Mouse (Mus musculus): ENCODE results near the gene Sh2d3c. TPM values are rescaled to one million over a fixed set of nuclear protein-coding genes. Genes with fewer than 3 reads are reported as not detected.

The Sh2d3c gene
- polyA plus RNA-seq, 1 experiment from 2014 or later: 29.1 TPM

DNA sequence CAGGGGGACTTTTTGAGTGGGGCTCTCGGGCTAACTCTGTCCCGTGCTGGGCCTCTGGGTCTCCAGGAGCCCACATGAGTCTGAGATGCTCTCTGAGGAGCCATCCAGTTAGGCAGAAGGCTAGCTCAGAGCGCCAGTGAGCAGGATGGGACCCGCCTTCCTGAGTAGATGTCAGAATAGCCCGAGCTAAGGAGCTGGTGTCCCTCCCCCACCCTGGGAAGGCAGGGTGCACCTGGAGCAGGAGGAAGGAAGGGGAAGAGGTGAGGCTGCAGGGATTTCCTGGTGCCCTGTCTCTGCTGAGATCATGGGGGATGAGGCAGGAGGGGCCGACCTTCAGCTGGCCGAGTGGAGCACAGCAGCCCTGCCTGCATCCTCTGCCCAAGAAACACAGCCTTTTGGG is 7.6 kb downstream of the Sh2d3c start:
- H3K4me3 ChIP-seq: peak overlapping the region; percentile 35
- no peaks in the 10 kb centered on the region for H3K27me3 ChIP-seq
- H3K36me3 ChIP-seq: no peaks in the 10 kb centered on the region
- H3K27ac ChIP-seq: peak overlapping the region; percentile 81
- H3K4me1 ChIP-seq: peaks cover 40% of the 10 kb centered on the region
- H3K9me3 ChIP-seq: no peaks in the 10 kb centered on the region
- no peak for ATAC-seq (ENCODE audit: insufficient number of reproducible peaks, insufficient read depth, low FRiP score, low TSS enrichment)
- H3K4me2 ChIP-seq (replicated peaks): peak overlapping the region; percentile 49
- WGBS: 44% methylated on average over 7 of the region's 7 CpGs
- 0 out of 2 replicates have a peak overlapping the region, but pooled peaks have one; percentile 24 for H3K9ac ChIP-seq

DNA sequence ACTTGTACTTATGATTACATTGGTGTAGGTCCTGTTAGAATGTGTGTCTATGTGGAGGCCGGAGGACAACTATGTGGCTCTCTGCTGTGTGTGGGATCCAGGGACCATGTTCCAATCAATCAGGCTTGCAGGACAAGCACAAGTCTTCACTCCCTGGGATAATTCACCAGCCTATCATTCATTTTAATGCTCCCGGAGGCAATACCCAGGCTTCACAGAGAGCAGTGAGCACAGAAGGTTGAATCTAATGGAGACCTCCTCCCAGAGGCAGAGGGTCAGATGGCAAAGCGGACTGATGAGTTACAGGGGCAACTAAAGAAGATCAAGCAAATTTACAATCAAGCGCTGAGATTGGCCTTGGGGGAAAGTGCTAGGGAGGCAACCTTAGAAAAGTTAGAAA is 8.7 kb downstream of the Sh2d3c start:
- Histone ChIP-seq H3K27me3 (no peaks in the 10 kb centered on the region), H3K9ac (no peak overlapping the region), H3K27ac (peak overlapping the region; percentile 81; the same call in 1 of the 2 replicates), H3K4me1 (peaks cover 47% of the 10 kb centered on the region), H3K9me3 (no peaks in the 10 kb centered on the region), H3K4me3 (no peak overlapping the region), H3K36me3 (no peaks in the 10 kb centered on the region), H3K4me2 (replicated peaks) (peak overlapping the region; percentile 17)
- 50% methylated on average over 4 of the region's 4 CpGs for WGBS
- no peak for ATAC-seq (ENCODE audit: insufficient number of reproducible peaks, insufficient read depth, low FRiP score, low TSS enrichment)

DNA sequence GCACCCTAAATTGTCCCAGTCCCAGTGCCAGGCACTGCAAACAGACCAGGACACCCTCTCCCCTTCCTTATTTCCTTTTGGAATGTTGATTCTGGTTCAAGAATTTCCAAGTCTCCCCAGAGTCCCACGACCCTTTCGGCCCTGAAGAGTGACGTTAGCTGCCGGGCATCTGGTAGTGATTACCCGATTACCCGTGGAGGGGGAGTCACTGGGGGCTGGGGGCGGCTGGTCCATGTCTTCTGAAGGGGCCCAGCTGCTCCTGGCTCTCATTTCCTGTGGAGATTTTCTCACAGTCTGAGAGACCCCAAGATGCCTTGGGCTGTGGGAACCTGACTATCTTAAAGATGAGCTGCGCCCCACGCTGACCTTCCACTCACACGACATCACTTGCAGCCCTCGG is 10.0 kb downstream of the Sh2d3c start:
- peak overlapping the region; percentile 9; the same call in 1 of the 2 replicates for H3K4me3 ChIP-seq
- 13% methylated on average over 11 of the region's 11 CpGs for WGBS
- no peaks in the 10 kb centered on the region for H3K9me3 ChIP-seq
- no peaks in the 10 kb centered on the region for H3K36me3 ChIP-seq
- no peaks in the 10 kb centered on the region for H3K27me3 ChIP-seq
- peak overlapping the region; percentile 81 for H3K27ac ChIP-seq
- no peak overlapping the region for H3K9ac ChIP-seq
- peaks cover 54% of the 10 kb centered on the region for H3K4me1 ChIP-seq
- peak; percentile 54; the same call in 1 of the 2 replicates for ATAC-seq (ENCODE audit: insufficient number of reproducible peaks, insufficient read depth, low FRiP score, low TSS enrichment)
- peak overlapping the region; percentile 28 for H3K4me2 ChIP-seq (replicated peaks)

DNA sequence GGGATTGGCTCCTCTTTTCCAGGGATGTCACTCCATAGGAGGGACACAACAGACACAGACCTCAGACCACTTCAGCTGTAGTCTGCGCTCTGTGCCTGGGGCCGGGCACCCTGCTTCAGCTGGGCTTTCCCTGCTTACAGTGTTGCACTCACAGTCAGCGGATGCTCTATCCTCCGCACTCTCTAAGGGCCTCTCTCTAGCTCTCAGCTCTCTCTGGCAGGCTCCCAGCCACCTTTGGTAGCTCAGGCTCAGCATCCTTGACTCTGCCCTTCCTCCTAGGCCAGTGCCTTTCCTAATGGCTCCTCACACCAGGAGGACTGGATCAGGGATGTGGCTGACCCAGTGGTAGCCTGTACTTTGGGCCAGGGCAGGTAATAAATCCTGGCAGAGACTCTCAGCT is 11.1 kb downstream of the Sh2d3c start:
- peak overlapping the region; percentile 81 for H3K27ac ChIP-seq
- no peaks in the 10 kb centered on the region for H3K27me3 ChIP-seq
- no peak overlapping the region for H3K9ac ChIP-seq
- no peaks in the 10 kb centered on the region for H3K36me3 ChIP-seq
- ATAC-seq (ENCODE audit: insufficient number of reproducible peaks, insufficient read depth, low FRiP score, low TSS enrichment): no peak
- peaks cover 54% of the 10 kb centered on the region for H3K4me1 ChIP-seq
- 51% methylated on average over 4 of the region's 4 CpGs for WGBS
- H3K4me2 ChIP-seq (replicated peaks): no peak overlapping the region
- no peaks in the 10 kb centered on the region for H3K9me3 ChIP-seq
- no peak overlapping the region for H3K4me3 ChIP-seq

DNA sequence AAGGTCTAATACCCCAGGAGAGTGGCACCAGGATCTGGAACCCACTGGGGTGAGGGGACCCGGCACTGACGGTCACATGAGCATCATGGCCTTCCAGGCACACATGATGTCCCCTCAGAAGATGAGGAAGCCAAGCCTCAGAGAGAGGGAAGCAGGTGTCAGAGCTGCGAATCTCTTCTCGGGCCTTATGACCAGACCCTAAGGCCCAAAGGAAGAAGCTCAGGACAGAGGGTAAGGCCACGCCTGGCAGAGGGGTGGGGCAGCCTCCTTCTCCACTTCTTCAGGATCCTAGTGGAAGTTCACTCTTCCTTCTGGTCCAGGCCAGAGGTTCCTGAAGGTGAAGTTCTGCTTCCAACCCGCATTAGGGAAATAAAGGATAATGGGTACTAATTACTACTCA is 11.8 kb downstream of the Sh2d3c start:
- Histone ChIP-seq H3K27ac (no peak overlapping the region), H3K4me1 (peaks cover 54% of the 10 kb centered on the region), H3K27me3 (no peaks in the 10 kb centered on the region), H3K4me2 (replicated peaks) (no peak overlapping the region), H3K9me3 (no peaks in the 10 kb centered on the region), H3K4me3 (no peak overlapping the region), H3K36me3 (no peaks in the 10 kb centered on the region), H3K9ac (no peak overlapping the region)
- no peak for ATAC-seq (ENCODE audit: insufficient number of reproducible peaks, insufficient read depth, low FRiP score, low TSS enrichment)
- 63% methylated on average over 6 of the region's 6 CpGs for WGBS

DNA sequence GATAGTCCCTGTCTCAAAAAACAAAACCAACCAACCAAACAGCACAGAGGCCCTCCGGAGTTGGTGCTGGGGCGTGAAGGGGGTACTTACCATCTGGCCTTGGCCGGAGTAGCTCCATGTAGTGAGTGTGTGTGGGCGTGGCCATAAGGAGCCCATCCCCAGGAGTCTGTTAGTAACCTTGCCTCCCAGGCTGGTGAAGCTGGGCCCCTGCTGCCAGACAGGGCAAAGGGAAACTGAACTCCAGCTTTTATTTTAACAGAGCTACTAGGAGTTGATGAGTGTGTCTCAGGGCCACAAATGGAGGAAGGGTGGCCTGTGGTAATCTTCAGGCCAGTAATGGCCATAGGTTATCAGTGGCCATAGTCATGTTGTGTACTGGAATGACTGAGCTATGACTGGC is 13.6 kb downstream of the Sh2d3c start:
- no peaks in the 10 kb centered on the region for H3K36me3 ChIP-seq
- H3K9ac ChIP-seq: no peak overlapping the region
- WGBS: 35% methylated on average over 4 of the region's 4 CpGs
- H3K4me3 ChIP-seq: no peak overlapping the region
- no peak for ATAC-seq (ENCODE audit: insufficient number of reproducible peaks, insufficient read depth, low FRiP score, low TSS enrichment)
- peak overlapping the region; percentile 41; the same call in 1 of the 2 replicates for H3K27ac ChIP-seq
- no peak overlapping the region for H3K4me2 ChIP-seq (replicated peaks)
- no peaks in the 10 kb centered on the region for H3K27me3 ChIP-seq
- no peaks in the 10 kb centered on the region for H3K9me3 ChIP-seq
- peaks cover 44% of the 10 kb centered on the region for H3K4me1 ChIP-seq

DNA sequence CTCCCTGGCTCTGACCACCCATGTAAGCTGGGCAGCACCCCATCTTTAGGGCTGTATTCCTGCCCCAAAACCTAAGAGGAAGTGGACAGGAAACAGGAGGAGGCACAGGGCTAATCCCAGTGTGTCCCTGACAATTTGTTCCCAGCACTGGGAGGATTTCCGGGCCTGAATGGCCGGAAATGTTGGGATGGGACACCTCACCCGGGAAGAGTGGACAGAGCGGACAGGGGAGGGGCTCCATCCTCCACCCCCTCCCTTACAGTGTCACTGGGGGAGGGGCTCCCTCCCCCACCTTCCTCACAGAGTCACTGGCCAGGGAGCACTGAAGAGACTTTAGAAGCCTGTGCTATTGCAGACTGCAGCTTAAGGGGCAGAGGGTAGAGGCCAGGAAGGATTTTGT is 14.1 kb downstream of the Sh2d3c start:
- 34% methylated on average over 4 of the region's 4 CpGs for WGBS
- Histone ChIP-seq H3K9me3 (no peaks in the 10 kb centered on the region), H3K27ac (no peak overlapping the region), H3K36me3 (no peaks in the 10 kb centered on the region), H3K4me2 (replicated peaks) (no peak overlapping the region), H3K27me3 (no peaks in the 10 kb centered on the region), H3K9ac (no peak overlapping the region), H3K4me3 (no peak overlapping the region), H3K4me1 (peaks cover 39% of the 10 kb centered on the region)
- ATAC-seq (ENCODE audit: insufficient number of reproducible peaks, insufficient read depth, low FRiP score, low TSS enrichment): no peak

DNA sequence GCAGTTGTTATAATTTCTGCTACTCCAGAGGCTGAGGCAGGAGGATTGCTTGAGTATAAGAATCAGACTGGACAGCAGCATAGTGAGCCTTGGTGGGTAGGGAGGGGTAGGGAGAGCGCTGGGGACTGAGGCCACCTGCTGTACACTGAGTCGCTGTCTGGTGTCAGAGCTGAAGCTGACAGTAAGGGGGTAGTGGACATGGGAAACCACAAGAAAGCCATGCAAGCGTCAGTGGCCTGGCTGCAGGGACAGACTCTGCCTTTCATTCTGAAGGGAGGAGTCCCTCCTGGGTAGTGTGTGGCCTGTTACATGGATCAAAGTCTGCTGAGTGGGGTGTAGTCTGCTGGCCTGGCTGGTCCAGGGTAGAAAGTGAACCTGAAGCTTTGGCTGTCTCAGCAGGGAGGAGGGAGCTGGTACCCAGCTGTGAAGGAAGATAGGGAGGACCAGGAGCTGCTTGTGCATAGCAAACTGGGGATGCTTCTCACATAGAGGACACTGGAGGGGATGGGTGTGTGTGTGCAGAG is 15.5 kb downstream of the Sh2d3c start:
- ATAC-seq (ENCODE audit: insufficient number of reproducible peaks, insufficient read depth, low FRiP score, low TSS enrichment): no peak
- H3K27me3 ChIP-seq: peaks cover 8% of the 10 kb centered on the region; the same call in 1 of the 2 replicates
- WGBS: 50% methylated on average over 3 of the region's 3 CpGs
- no peak overlapping the region for H3K9ac ChIP-seq
- H3K36me3 ChIP-seq: no peaks in the 10 kb centered on the region
- H3K4me1 ChIP-seq: peaks cover 33% of the 10 kb centered on the region
- no peaks in the 10 kb centered on the region for H3K9me3 ChIP-seq
- no peak overlapping the region for H3K4me3 ChIP-seq
- 0 out of 2 replicates have a peak overlapping the region, but pooled peaks have one; percentile 36 for H3K27ac ChIP-seq
- H3K4me2 ChIP-seq (replicated peaks): no peak overlapping the region

DNA sequence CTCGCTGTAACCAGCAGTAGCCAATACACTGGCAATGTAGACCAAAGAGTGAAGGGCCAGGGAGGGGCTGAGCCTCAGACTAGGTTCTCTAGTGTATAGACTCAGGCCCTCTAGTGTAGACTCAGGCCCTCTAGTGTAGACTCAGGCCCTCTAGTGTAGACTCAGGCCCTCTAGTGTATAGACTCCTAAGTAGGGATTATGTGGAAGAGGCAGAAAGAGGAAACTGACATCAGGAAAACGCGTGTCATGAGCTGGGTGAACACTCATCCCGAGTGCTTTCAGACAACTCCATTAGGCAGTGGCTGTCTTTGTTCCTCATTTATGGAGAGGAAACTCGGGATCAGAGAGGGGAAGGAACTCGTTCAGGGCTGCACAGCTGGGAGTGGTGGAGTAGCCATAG is 16.2 kb downstream of the Sh2d3c start:
- no peaks in the 10 kb centered on the region for H3K9me3 ChIP-seq
- H3K9ac ChIP-seq: no peak overlapping the region
- peaks cover 33% of the 10 kb centered on the region for H3K4me1 ChIP-seq
- no peak for ATAC-seq (ENCODE audit: insufficient number of reproducible peaks, insufficient read depth, low FRiP score, low TSS enrichment)
- H3K4me3 ChIP-seq: no peak overlapping the region
- no peak overlapping the region for H3K4me2 ChIP-seq (replicated peaks)
- peaks cover 14% of the 10 kb centered on the region; the same call in 1 of the 2 replicates for H3K27me3 ChIP-seq
- 63% methylated on average over 6 of the region's 6 CpGs for WGBS
- H3K27ac ChIP-seq: 0 out of 2 replicates have a peak overlapping the region, but pooled peaks have one; percentile 36
- H3K36me3 ChIP-seq: no peaks in the 10 kb centered on the region

DNA sequence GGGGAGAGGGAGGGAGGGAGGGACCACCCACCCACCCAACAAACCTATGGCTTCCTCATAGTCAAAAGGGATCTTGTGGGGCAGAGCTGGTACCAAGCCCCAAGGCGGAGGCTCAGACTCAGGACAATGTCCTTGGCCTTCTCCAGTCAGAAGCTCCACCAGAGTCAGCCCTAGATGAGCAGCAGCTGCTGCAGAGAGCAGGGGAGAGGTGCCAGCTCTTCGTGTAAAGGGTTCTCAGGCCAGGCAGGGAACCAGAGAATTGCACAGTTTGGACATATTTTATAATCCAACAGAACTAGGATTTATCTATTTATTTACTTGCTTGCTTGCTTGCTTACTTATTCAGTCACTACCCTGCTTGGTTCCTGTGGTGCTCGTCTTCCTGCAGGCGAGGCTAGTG is 18.5 kb downstream of the Sh2d3c start:
- no peaks in the 10 kb centered on the region for H3K9me3 ChIP-seq
- ATAC-seq (ENCODE audit: insufficient number of reproducible peaks, insufficient read depth, low FRiP score, low TSS enrichment): no peak
- H3K4me2 ChIP-seq (replicated peaks): no peak overlapping the region
- WGBS: 79% methylated on average over 4 of the region's 4 CpGs
- H3K36me3 ChIP-seq: no peaks in the 10 kb centered on the region
- H3K4me1 ChIP-seq: peaks cover 27% of the 10 kb centered on the region
- H3K9ac ChIP-seq: no peak overlapping the region
- H3K27ac ChIP-seq: no peak overlapping the region
- H3K4me3 ChIP-seq: no peak overlapping the region
- H3K27me3 ChIP-seq: peaks cover 17% of the 10 kb centered on the region; the same call in 1 of the 2 replicates

DNA sequence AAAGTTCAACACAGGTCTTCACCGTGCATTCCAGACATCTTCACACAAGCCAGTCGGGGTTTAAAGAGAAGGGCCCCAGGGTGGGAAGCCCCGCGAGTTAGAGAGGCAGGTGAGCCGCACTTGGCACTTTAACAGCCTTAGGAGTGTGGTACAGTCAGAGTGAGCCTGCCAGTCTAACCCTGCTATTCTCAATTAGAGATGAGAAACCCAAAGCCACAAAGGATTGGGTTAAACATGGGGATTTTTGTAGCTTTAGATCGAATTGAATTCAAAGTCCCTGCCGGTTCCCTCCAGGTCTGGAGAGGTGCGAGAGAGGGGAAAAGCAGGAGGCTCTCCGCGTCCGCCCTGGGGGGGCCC is 20.0 kb downstream of the Sh2d3c start, which contains the start of gene 6330409D20Rik:
TSS of gene 6330409D20Rik (minus strand) at position 101 of the 357 bp plus-strand sequence.
- Histone ChIP-seq H3K4me3 (peak within 1 kb of the TSS; percentile 52), H3K4me2 (replicated peaks) (peak within 1 kb of the TSS; percentile 96), H3K9ac (peak within 1 kb of the TSS; percentile 46), H3K27me3 (peaks cover 17% of the 10 kb centered on the region; the same call in 1 of the 2 replicates), H3K27ac (0 out of 2 replicates have a peak within 1 kb of the TSS, but pooled peaks have one; percentile 5), H3K36me3 (peaks cover 3% of the 10 kb centered on the region), H3K9me3 (no peaks in the 10 kb centered on the region), H3K4me1 (peaks cover 18% of the 10 kb centered on the region)
- 9% methylated on average over 11 of the region's 11 CpGs for WGBS
- no peak for ATAC-seq (ENCODE audit: insufficient number of reproducible peaks, insufficient read depth, low FRiP score, low TSS enrichment)

Measured in embryonic facial prominence, embryonic 12.5 days (tissue).